Mouse (Mus musculus): ENCODE results near the gene 2200002J24Rik.
"Not testable (repeated sequence)": the region's sequence is repeated elsewhere in the genome, so short reads cannot be mapped to it uniquely, and the experiment has no call there.

Gene 2200002J24Rik

GRCm38 (mm10) chr7:30729396-30730063 lies 30.8 kb downstream of the 2200002J24Rik start, which contains the start of gene Tmem147:
Tmem147 (minus strand) TSS chr7:30729540.
- peak; percentile 98 for DNase-seq

DNA sequence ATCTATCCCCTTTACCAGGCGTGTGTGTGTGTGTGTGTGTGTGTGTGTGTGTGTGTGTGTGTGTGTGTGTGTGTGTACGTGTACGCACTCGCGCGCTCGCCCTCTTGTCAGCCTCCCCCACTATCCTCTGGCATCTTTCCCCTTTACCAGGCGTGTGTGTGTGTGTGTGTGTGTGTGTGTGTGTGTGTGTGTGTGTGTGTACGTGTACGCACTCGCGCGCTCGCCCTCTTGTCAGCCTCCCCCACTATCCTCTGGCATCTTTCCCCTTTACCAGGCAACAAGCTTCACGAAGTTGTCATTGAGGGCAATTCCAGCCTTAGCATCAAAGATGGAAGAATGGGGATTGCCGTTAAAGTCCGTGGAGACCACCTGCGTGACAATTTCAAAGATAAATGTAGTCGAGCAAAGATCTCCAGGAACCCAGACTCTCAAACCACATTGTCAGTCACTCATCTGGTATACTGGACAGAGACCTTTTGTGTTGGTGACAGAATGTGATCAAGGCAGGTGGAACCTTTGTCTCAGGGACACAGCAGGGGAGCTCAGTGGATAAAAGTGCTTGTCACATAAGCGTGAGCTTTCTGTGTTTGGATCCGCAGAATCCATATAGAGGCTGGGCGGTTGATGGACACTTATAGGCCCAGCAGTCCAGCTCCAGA lies 31.5 kb downstream of the 2200002J24Rik start:
- not testable (repeated sequence) for DNase-seq

- no peak for DNase-seq
These were observed 37.5 kb downstream of the 2200002J24Rik start for GRCm38 (mm10) chr7:30736211-30736610.

DNA sequence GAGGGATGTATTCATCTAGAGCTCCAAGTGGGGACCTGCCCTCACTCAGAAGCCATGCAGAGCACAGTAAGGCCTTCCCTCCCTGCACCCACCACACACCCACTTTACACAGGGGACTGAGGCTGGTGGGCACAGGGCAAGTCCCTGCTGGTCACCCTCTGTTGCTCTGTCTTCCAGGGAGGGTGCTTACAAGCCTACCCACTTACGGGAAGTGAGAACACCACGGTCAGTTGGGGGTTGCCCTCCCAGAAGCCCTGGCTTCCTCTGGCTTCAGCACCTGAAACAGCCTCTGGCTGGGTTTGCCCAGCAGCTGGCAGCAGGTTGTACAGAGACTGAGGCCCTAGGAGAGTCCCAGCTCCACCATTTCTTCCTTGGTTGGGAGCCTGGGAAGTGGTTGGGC lies 43.8 kb downstream of the 2200002J24Rik start:
- not testable (repeated sequence) for DNase-seq

DNA sequence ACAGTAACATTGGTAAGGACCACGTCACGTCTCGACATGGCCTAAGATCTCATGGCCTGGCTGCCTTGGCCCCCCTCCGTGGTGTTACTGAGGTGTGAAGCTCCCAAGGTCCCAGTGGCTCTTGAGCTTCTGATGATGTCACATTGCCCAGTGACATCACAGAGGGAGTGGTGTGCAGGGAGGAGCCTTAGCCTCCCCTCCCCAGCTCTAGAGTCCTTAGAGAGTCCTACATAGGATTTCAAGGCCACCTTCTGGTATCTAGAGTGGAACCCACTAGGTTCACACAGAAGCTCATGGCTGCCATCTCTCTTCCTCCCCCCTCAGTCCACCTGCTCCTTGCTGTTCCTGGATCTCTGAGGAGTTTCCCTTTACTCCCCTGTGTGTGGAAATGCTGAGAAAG lies 44.9 kb downstream of the 2200002J24Rik start, which contains the start of gene Gapdhs:
Gene Gapdhs (minus strand): TSS at position 65 of the 400 bp plus-strand sequence.
- DNase-seq: not testable (repeated sequence)

- peak; percentile 61 for DNase-seq
These were observed 45.4 kb downstream of the 2200002J24Rik start for GRCm38 (mm10) chr7:30744022-30744598.

GRCm38 (mm10) chr7:30747525-30748204 lies 48.9 kb downstream of the 2200002J24Rik start:
- DNase-seq: no peak
